7 mouse cellular contexts compared by ENCODE assay signal in genomic region chr13:68582517-68582780, GRCm38 (mm10). TPM values are rescaled to one million over a fixed set of nuclear protein-coding genes. Genes with fewer than 3 reads are reported as not detected.
A peak's percentile ranks its signal among the peaks of the same experiment; 100 is the strongest.
DNase-seq lines count a peak whose midpoint lies in the region; ATAC-seq and TF ChIP-seq lines count a peak whose summit lies in the region.

No protein-coding gene starts in this region.

- no peaks in the 10 kb centered on the region for H3K27me3 ChIP-seq in lung, embryonic 14.5 days (ENCODE audit: insufficient read depth, low read length)
- no peaks in the 10 kb centered on the region for H3K27me3 ChIP-seq in hindbrain, embryonic 16.5 days (replicated peaks; ENCODE audit: control insufficient read depth, insufficient read depth, low read length)
- no peaks in the 10 kb centered on the region for H3K27me3 ChIP-seq in midbrain, postnatal 0 days (ENCODE audit: insufficient read depth, low read length)

- H3K4me2 ChIP-seq in lung, embryonic 14.5 days: peak overlapping the region; percentile 84
- peak overlapping the region; percentile 83 for H3K4me2 ChIP-seq in hindbrain, embryonic 16.5 days (ENCODE audit: low read length)
- H3K4me2 ChIP-seq in midbrain, postnatal 0 days (ENCODE audit: low read depth, low read length, poor library complexity, severe bottlenecking): peak overlapping the region; percentile 77

- H3K4me3 ChIP-seq in lung, embryonic 14.5 days (ENCODE audit: low read depth, low read length): peak overlapping the region; percentile 82
- peak overlapping the region; percentile 86 for H3K4me3 ChIP-seq in hindbrain, embryonic 16.5 days (ENCODE audit: low read length)
- H3K4me3 ChIP-seq in midbrain, postnatal 0 days (ENCODE audit: low read depth, low read length): peak overlapping the region; percentile 79

- DNase-seq in lung, embryonic 14.5 days: no peak
- no peak for DNase-seq in lung, postnatal 4 days
- DNase-seq in c-Kit-positive CD71-positive TER-119-positive erythroid progenitor cells, embryonic 14.5 days (ENCODE audit: low spot score): peak; percentile 28
- DNase-seq in midbrain, postnatal 0 days (ENCODE audit: low spot score): peak; percentile 17
- no peak for DNase-seq in right cerebral cortex, postnatal 14 days
- DNase-seq in adrenal gland, adult 8-10 months: no peak

- no peaks in the 10 kb centered on the region for H3K9me3 ChIP-seq in lung, embryonic 14.5 days (ENCODE audit: low read depth, low read length)
- no peaks in the 10 kb centered on the region for H3K9me3 ChIP-seq in hindbrain, embryonic 16.5 days (ENCODE audit: control insufficient read depth, low read length)
- H3K9me3 ChIP-seq in midbrain, postnatal 0 days (ENCODE audit: low read length): no peaks in the 10 kb centered on the region

- WGBS in lung, embryonic 14.5 days: 0% methylated on average over 11 of the region's 11 CpGs
- 2% methylated on average over 11 of the region's 11 CpGs for WGBS in hindbrain, embryonic 16.5 days
- 0% methylated on average over 11 of the region's 11 CpGs for WGBS in midbrain, postnatal 0 days

- peak; percentile 8; the same call in 1 of the 2 replicates for ATAC-seq in lung, embryonic 14.5 days (ENCODE audit: insufficient read depth)
- ATAC-seq in hindbrain, embryonic 16.5 days: 0 out of 2 replicates have a peak, but pooled peaks have one; percentile 1
- ATAC-seq in midbrain, postnatal 0 days (ENCODE audit: low FRiP score): peak; percentile 10; the same call in 1 of the 2 replicates

- no peaks in the 10 kb centered on the region; the same call in 1 of the 2 replicates for H3K4me1 ChIP-seq in lung, embryonic 14.5 days (ENCODE audit: insufficient read depth)
- H3K4me1 ChIP-seq in hindbrain, embryonic 16.5 days (ENCODE audit: control insufficient read depth, insufficient read depth, low read depth, low read length): peaks cover 6% of the 10 kb centered on the region
- H3K4me1 ChIP-seq in midbrain, postnatal 0 days (ENCODE audit: insufficient read depth, low read length): no peaks in the 10 kb centered on the region; the same call in 1 of the 2 replicates

- TF ChIP-seq CTCF in lung, embryonic 14.5 days (IDR thresholded peaks at IDR 0.05; ENCODE audit: low read depth): no peak
- no peak for TF ChIP-seq CTCF in midbrain, postnatal 0 days (IDR thresholded peaks at IDR 0.05)

- peak overlapping the region; percentile 84 for H3K27ac ChIP-seq in lung, embryonic 14.5 days (ENCODE audit: low read depth)
- peak overlapping the region; percentile 82 for H3K27ac ChIP-seq in hindbrain, embryonic 16.5 days (ENCODE audit: low read depth, low read length)
- peak overlapping the region; percentile 75 for H3K27ac ChIP-seq in midbrain, postnatal 0 days (ENCODE audit: low read depth, low read length)

- H3K36me3 ChIP-seq in lung, embryonic 14.5 days (ENCODE audit: insufficient read depth): peaks cover 48% of the 10 kb centered on the region
- H3K36me3 ChIP-seq in hindbrain, embryonic 16.5 days (ENCODE audit: control insufficient read depth, insufficient read depth, low read length): peaks cover 23% of the 10 kb centered on the region
- H3K36me3 ChIP-seq in midbrain, postnatal 0 days (ENCODE audit: insufficient read depth, low read length): peaks cover 31% of the 10 kb centered on the region

- H3K9ac ChIP-seq in lung, embryonic 14.5 days: peak overlapping the region; percentile 84
- peak overlapping the region; percentile 86 for H3K9ac ChIP-seq in hindbrain, embryonic 16.5 days (ENCODE audit: low read depth, low read length)
- H3K9ac ChIP-seq in midbrain, postnatal 0 days (replicated peaks; ENCODE audit: low read length, poor library complexity, severe bottlenecking): peak overlapping the region; percentile 71

RNA-seq across cellular contexts. Expression of gene Fastkd3, which starts 0.4 kb away (rescaled TPM):
- polyA plus RNA-seq in lung, embryonic 14.5 days (2014; fragmentation: Nextera tagmentation; extraction: Ambion mirVana): 39.1 and 41.0 TPM in 2 replicates
- 21.9 and 22.3 TPM in 2 replicates for polyA plus RNA-seq in hindbrain, embryonic 16.5 days (2015; fragmentation: Nextera tagmentation; extraction: Ambion mirVana)
- 10.7 and 17.4 TPM in 2 replicates for total RNA-seq in midbrain, postnatal 0 days (2014; rRNA removed)
- 18.5 and 20.1 TPM in 2 replicates for polyA plus RNA-seq in midbrain, postnatal 0 days (2015; fragmentation: Nextera tagmentation; extraction: Ambion mirVana)
- 10 to 100 TPM; 13.3 to 17.5 (median 17.2) TPM for total RNA-seq in adrenal gland, adult 8-10 months (2022)

RNA-seq across cellular contexts. Expression of gene Mtrr, which starts 0.5 kb away (rescaled TPM):
- 21.6 and 23.8 TPM in 2 replicates for polyA plus RNA-seq in lung, embryonic 14.5 days (2014; fragmentation: Nextera tagmentation; extraction: Ambion mirVana)
- polyA plus RNA-seq in hindbrain, embryonic 16.5 days (2015; fragmentation: Nextera tagmentation; extraction: Ambion mirVana): 10.6 and 12.6 TPM in 2 replicates
- 10.6 and 12.5 TPM in 2 replicates for total RNA-seq in midbrain, postnatal 0 days (2014; rRNA removed)
- polyA plus RNA-seq in midbrain, postnatal 0 days (2015; fragmentation: Nextera tagmentation; extraction: Ambion mirVana): 6.8 and 8.2 TPM in 2 replicates
- 10 to 100 TPM; 18.1 to 19.3 (median 18.7) TPM for total RNA-seq in adrenal gland, adult 8-10 months (2022)

RNA-seq across cellular contexts. Expression of gene 1700001L19Rik, which starts 14.8 kb away (rescaled TPM):
- polyA plus RNA-seq in lung, embryonic 14.5 days (2014; fragmentation: Nextera tagmentation; extraction: Ambion mirVana): 0.65 and 0.83 TPM in 2 replicates
- polyA plus RNA-seq in hindbrain, embryonic 16.5 days (2015; fragmentation: Nextera tagmentation; extraction: Ambion mirVana): 9.4 and 14.4 TPM in 2 replicates
- total RNA-seq in midbrain, postnatal 0 days (2014; rRNA removed): 10.5 and 16.9 TPM in 2 replicates
- 27.6 and 29.6 TPM in 2 replicates for polyA plus RNA-seq in midbrain, postnatal 0 days (2015; fragmentation: Nextera tagmentation; extraction: Ambion mirVana)
- total RNA-seq in adrenal gland, adult 8-10 months (2022): under 1 TPM in 2 of 4 experiments, not detected in 2; 0.21 to 0.65 TPM

Comparison
In these comparisons a context has a peak if more than half of its experiments do, and no peak if none do; other contexts are left out.
1. DNase-seq: peak in c-Kit-positive CD71-positive TER-119-positive erythroid progenitor cells, embryonic 14.5 days (single experiment) and midbrain, postnatal 0 days (single experiment); none in lung, embryonic 14.5 days (single experiment), lung, postnatal 4 days (0 of 2), right cerebral cortex, postnatal 14 days (single experiment) and adrenal gland, adult 8-10 months (single experiment).
2. Peak in every context shown above with its lines, with median percentiles within 50 percentile points of each other: ATAC-seq, H3K27ac ChIP-seq, H3K4me2 ChIP-seq, H3K4me3 ChIP-seq and H3K9ac ChIP-seq.